Mouse (Mus musculus) heart, adult 2 months (tissue): Measurements from ENCODE around the gene Gm11444.

ENCODE experiments used
- CTCF ChIP-seq: fragments of 200-600 bp; IDR thresholded peaks from 2 replicates; pipeline ENCODE4 v1.8.1; 2022; ENCODE audit warnings: antibody characterized with exemption, mild to moderate bottlenecking, moderate library complexity
- EP300 ChIP-seq: fragments of 200-500 bp; IDR thresholded peaks from 2 replicates; pipeline ENCODE4 v1.6.1; 2011; ENCODE audit warnings: low read depth, low read length, control low read depth; ENCODE audit not compliant: insufficient read depth
- POLR2A ChIP-seq: fragments of 200-500 bp; IDR thresholded peaks from 2 replicates; pipeline ENCODE4 v1.6.1; 2011; ENCODE audit warnings: mild to moderate bottlenecking, low read depth, low read length, control low read depth; ENCODE audit not compliant: insufficient read depth

GRCm38 (mm10) chr11:85821659-85822058, 28.5 kb downstream of the Gm11444 start:
- TF ChIP-seq POLR2A (no peak), CTCF (no peak), EP300 (no peak)
